Mouse (Mus musculus) testis, adult 2 months (tissue): ENCODE measurements around the gene Asap3. TPM values are rescaled to one million over a fixed set of nuclear protein-coding genes. Genes with fewer than 3 reads are reported as not detected.

Experiments used
- H3K27ac ChIP-seq: fragments of 200-500 bp; 2 replicates; pipeline ENCODE4 v1.5.1; 2012; ENCODE audit warnings: low read depth, low read length; ENCODE audit not compliant: control insufficient read depth, insufficient read depth
- H3K27me3 ChIP-seq: fragments of 200-500 bp; 2 replicates; pipeline ENCODE4 v1.6.1; 2012; ENCODE audit warnings: mild to moderate bottlenecking, low read length, moderate library complexity; ENCODE audit not compliant: control insufficient read depth, insufficient read depth
- H3K36me3 ChIP-seq: fragments of 200-500 bp; 2 replicates; pipeline ENCODE4 v1.6.1; 2012; ENCODE audit warnings: mild to moderate bottlenecking, low read length; ENCODE audit not compliant: control insufficient read depth, insufficient read depth
- H3K4me1 ChIP-seq: fragments of 200-500 bp; 2 replicates; pipeline ENCODE4 v1.6.1; 2012; ENCODE audit warnings: low read length; ENCODE audit not compliant: control insufficient read depth, insufficient read depth
- H3K4me3 ChIP-seq: fragments of 200-500 bp; 2 replicates; pipeline ENCODE4 v1.5.1; 2012; ENCODE audit warnings: low read depth, mild to moderate bottlenecking, low read length, moderate library complexity, mixed read lengths; ENCODE audit not compliant: control insufficient read depth
- CTCF ChIP-seq: fragments of 200-500 bp; IDR thresholded peaks from 2 replicates; pipeline ENCODE4 v1.5.1; 2012; ENCODE audit warnings: low read depth, mild to moderate bottlenecking, inconsistent platforms, low read length, moderate library complexity; ENCODE audit not compliant: control insufficient read depth, insufficient read depth, insufficient replicate concordance
- POLR2A ChIP-seq: fragments of 200-500 bp; IDR thresholded peaks from 2 replicates; pipeline ENCODE4 v1.6.1; 2012; ENCODE audit warnings: low read depth, mild to moderate bottlenecking, inconsistent platforms, low read length, moderate library complexity; ENCODE audit not compliant: control insufficient read depth
- polyA plus RNA-seq: library from polyadenylated mRNA; depleted of rRNA; stranded (reverse); fragments of >200 nt; gene quantifications from 2 replicates; pipeline ENCODE4 v1.2.3, GENCODE M21; 2012; rRNA removed

Gene Asap3
- polyA plus RNA-seq, 1 experiment: 4.1 TPM

GRCm38 (mm10) chr4:136289918-136290780 is 84.0 kb downstream of the Asap3 start:
- Histone ChIP-seq H3K27ac (no peak overlapping the region), H3K36me3 (peaks cover 1% of the 10 kb centered on the region; the same call in 1 of the 2 replicates), H3K4me1 (peaks cover 16% of the 10 kb centered on the region), H3K4me3 (peak overlapping the region; percentile 41), H3K27me3 (no peaks in the 10 kb centered on the region)
- TF ChIP-seq CTCF: no peak
- no peak for TF ChIP-seq POLR2A

GRCm38 (mm10) chr4:136290781-136291595 is 84.8 kb downstream of the Asap3 start:
- Histone ChIP-seq H3K36me3 (peaks cover 1% of the 10 kb centered on the region; the same call in 1 of the 2 replicates), H3K4me3 (peak overlapping the region; percentile 41), H3K4me1 (peaks cover 15% of the 10 kb centered on the region), H3K27ac (no peak overlapping the region), H3K27me3 (no peaks in the 10 kb centered on the region)
- no peak for TF ChIP-seq CTCF
- TF ChIP-seq POLR2A: no peak

- Histone ChIP-seq H3K4me3 (no peak overlapping the region), H3K36me3 (peaks cover 1% of the 10 kb centered on the region; the same call in 1 of the 2 replicates), H3K4me1 (peaks cover 15% of the 10 kb centered on the region), H3K27me3 (no peaks in the 10 kb centered on the region), H3K27ac (no peak overlapping the region)
- TF ChIP-seq POLR2A (no peak), CTCF (no peak)
Observed at GRCm38 (mm10) chr4:136291692-136292091, 85.5 kb downstream of the Asap3 start.

Other genes starting within 250 kb of the Asap3 start
- gene Gale, start 242.6 kb upstream of the Asap3 start, polyA plus RNA-seq: 8.9 and 10.8 TPM in 2 replicates
- gene Lypla2, start 233.7 kb upstream of the Asap3 start, polyA plus RNA-seq: 24.6 and 26.7 TPM in 2 replicates
- gene Pithd1, start 219.1 kb upstream of the Asap3 start, polyA plus RNA-seq: 56.1 and 60.7 TPM in 2 replicates
- gene Eloa, start 184.6 kb upstream of the Asap3 start, polyA plus RNA-seq: 12.0 and 14.1 TPM in 2 replicates
- 212 and 241 TPM in 2 replicates for gene Rpl11, start 152.9 kb upstream of the Asap3 start, polyA plus RNA-seq
- gene Id3, start 62.9 kb upstream of the Asap3 start, polyA plus RNA-seq: 8.0 and 16.8 TPM in 2 replicates
- gene E2f2, start 34.0 kb upstream of the Asap3 start, polyA plus RNA-seq: 0.58 and 1.0 TPM in 2 replicates
- gene Tcea3, start 41.4 kb downstream of the Asap3 start, polyA plus RNA-seq: 0.49 and 0.54 TPM in 2 replicates
- 4.8 and 5.4 TPM in 2 replicates for gene Zfp46, start 78.3 kb downstream of the Asap3 start, polyA plus RNA-seq
- 25.5 and 30.3 TPM in 2 replicates for gene Hnrnpr, start 104.6 kb downstream of the Asap3 start, polyA plus RNA-seq
- 0.15 and 0.30 TPM in 2 replicates for gene Htr1d, start 217.2 kb downstream of the Asap3 start, polyA plus RNA-seq